Mouse (Mus musculus): ENCODE measurements around the gene Spns1.

DNA sequence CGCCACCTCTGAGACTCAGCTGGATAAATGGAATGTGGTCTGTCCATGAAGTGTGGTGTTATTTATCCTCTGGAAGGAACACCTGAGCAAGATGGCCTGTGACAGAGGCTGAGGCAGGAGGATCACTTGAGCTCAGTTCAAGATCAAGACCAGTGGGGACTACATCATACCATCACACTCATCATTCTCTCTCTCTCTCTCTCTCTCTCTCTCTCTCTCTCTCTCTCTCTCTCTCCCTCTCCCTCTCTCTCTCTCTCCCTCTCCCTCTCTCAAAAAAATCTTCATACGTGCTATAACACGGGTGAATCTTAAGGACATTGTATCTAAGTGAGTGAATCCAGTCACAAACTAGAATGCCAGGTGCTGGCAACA lies 23.3 kb downstream of the Spns1 start:
- TF ChIP-seq POLR2A (IDR thresholded peaks at IDR 0.05; ENCODE audit: borderline replicate concordance, control insufficient read depth, low read depth, low read length) = no peak
- no peak for TF ChIP-seq CTCF (IDR thresholded peaks at IDR 0.05; ENCODE audit: control insufficient read depth, insufficient read depth, low read length)
